Mouse (Mus musculus) forebrain, embryonic 11.5 days (tissue): ENCODE measurements around the gene Bhlhb9. TPM values are rescaled to one million over a fixed set of nuclear protein-coding genes. Genes with fewer than 3 reads are reported as not detected.
"Not testable (repeated sequence)": the region's sequence is repeated elsewhere in the genome, so short reads cannot be mapped to it uniquely, and the experiment has no call there.

Source experiments
- ATAC-seq: fragments of 200-750 bp; cut with Nextera tagmentation; replicated peaks from 2 replicates; pipeline ENCODE4 v1.8.0; 2017; ENCODE audit warnings: moderate TSS enrichment; ENCODE audit not compliant: low FRiP score
- DNase-seq: peaks from one replicate; pipeline ENCODE4 v3.0.0-alpha.2; 2017; ENCODE audit warnings: low spot score
- H3K27ac ChIP-seq: fragments of 300-500 bp; sonication (generic); 2 replicates; pipeline ENCODE4 v1.5.1; 2014; ENCODE audit warnings: low read depth, low read length
- H3K27me3 ChIP-seq: fragments of 300-500 bp; sonication (generic); 2 replicates; pipeline ENCODE4 v1.6.1; 2014; ENCODE audit warnings: mild to moderate bottlenecking, low read length, mixed read lengths; ENCODE audit not compliant: control insufficient read depth, insufficient read depth
- H3K36me3 ChIP-seq: fragments of 300-500 bp; sonication (generic); 2 replicates; pipeline ENCODE4 v1.6.1; 2014; ENCODE audit warnings: mild to moderate bottlenecking, low read length, moderate library complexity, mixed read lengths; ENCODE audit not compliant: control insufficient read depth, insufficient read depth
- H3K4me1 ChIP-seq: fragments of 300-500 bp; sonication (generic); replicated peaks from 2 replicates; pipeline ENCODE4 v1.6.1; 2014; ENCODE audit warnings: low read length, mixed read lengths; ENCODE audit not compliant: control insufficient read depth, insufficient read depth
- H3K4me2 ChIP-seq: fragments of 300-500 bp; sonication (generic); 2 replicates; pipeline ENCODE4 v1.6.1; 2014; ENCODE audit warnings: low read depth, mild to moderate bottlenecking, low read length, moderate library complexity, mixed read lengths; ENCODE audit not compliant: severe bottlenecking
- H3K4me3 ChIP-seq: fragments of 300-500 bp; sonication (generic); 2 replicates; pipeline ENCODE4 v1.5.1; 2014; ENCODE audit warnings: low read depth, low read length
- H3K9ac ChIP-seq: fragments of 300-500 bp; sonication (generic); 2 replicates; pipeline ENCODE4 v1.6.1; 2014; ENCODE audit warnings: low read length
- H3K9me3 ChIP-seq: fragments of 300-500 bp; sonication (generic); 2 replicates; pipeline ENCODE4 v1.6.1; 2016; ENCODE audit warnings: low read length, mixed read lengths; ENCODE audit not compliant: control insufficient read depth
- WGBS: fragments of 180-500 bp; shearing (Covaris S2); extraction: QIAGEN DNeasy Blood & Tissue Kit; methylation state at CpG from one replicate; pipeline ENCODE4 v1.1.7; 2014; 5-methylcytosine and 5-hydroxymethylcytosine counted together
- polyA plus RNA-seq: library from polyadenylated mRNA; unstranded; fragments of >200 nt; fragmentation: Nextera tagmentation; extraction: Ambion mirVana; gene quantifications from 2 replicates; pipeline ENCODE4 v1.2.1, GENCODE M21; 2014

Bhlhb9 gene
- polyA plus RNA-seq: 65.5 and 71.6 TPM in 2 replicates

GRCm38 (mm10) chrX:135797212-135797644 lies at the start of gene Bhlhb9:
Bhlhb9 (plus strand) TSS chrX:135797594.
- peak within 1 kb of the TSS; percentile 59 for H3K9ac ChIP-seq
- DNase-seq (peak; percentile 61), ATAC-seq (peak; percentile 26; the same call in 1 of the 2 replicates)
- WGBS: 13% methylated on average over 3 of the region's 5 CpGs
- peak within 1 kb of the TSS; percentile 50 for H3K4me3 ChIP-seq
- H3K9me3 ChIP-seq, H3K4me1 ChIP-seq, H3K27me3 ChIP-seq, H3K36me3 ChIP-seq, H3K27ac ChIP-seq: not testable (repeated sequence)
- peak within 1 kb of the TSS; percentile 63 for H3K4me2 ChIP-seq

GRCm38 (mm10) chrX:135752832-135753231 lies 44.6 kb upstream of the Bhlhb9 start:
- no peaks in the 10 kb centered on the region for H3K27me3 ChIP-seq
- ATAC-seq (no peak), DNase-seq (peak; percentile 79)
- no peak overlapping the region for H3K4me3 ChIP-seq
- no peaks in the 10 kb centered on the region for H3K9me3 ChIP-seq
- no peak overlapping the region for H3K27ac ChIP-seq
- H3K4me2 ChIP-seq: no peak overlapping the region
- no peaks in the 10 kb centered on the region for H3K36me3 ChIP-seq
- no peak overlapping the region for H3K9ac ChIP-seq
- 3% methylated on average over 2 of the region's 2 CpGs for WGBS
- no peaks in the 10 kb centered on the region for H3K4me1 ChIP-seq

- Histone ChIP-seq H3K4me1 (no peaks in the 10 kb centered on the region), H3K4me3 (no peak overlapping the region), H3K27me3 (no peaks in the 10 kb centered on the region), H3K9ac (no peak overlapping the region), H3K27ac (no peak overlapping the region), H3K36me3 (no peaks in the 10 kb centered on the region), H3K9me3 (no peaks in the 10 kb centered on the region), H3K4me2 (no peak overlapping the region)
- ATAC-seq: no peak
- DNase-seq: no peak
Observed at GRCm38 (mm10) chrX:135761707-135762106, 35.7 kb upstream of the Bhlhb9 start.

- no peak overlapping the region for H3K27ac ChIP-seq
- WGBS: 70% methylated on average over 3 of the region's 3 CpGs
Observed at GRCm38 (mm10) chrX:135768043-135768548, 29.3 kb upstream of the Bhlhb9 start.

GRCm38 (mm10) chrX:135768565-135768964 lies 28.8 kb upstream of the Bhlhb9 start:
- H3K4me2 ChIP-seq: no peak overlapping the region
- H3K4me1 ChIP-seq: no peaks in the 10 kb centered on the region
- no peak for ATAC-seq
- H3K27me3 ChIP-seq: no peaks in the 10 kb centered on the region
- no peaks in the 10 kb centered on the region for H3K36me3 ChIP-seq
- H3K9ac ChIP-seq: no peak overlapping the region
- 93% methylated on average over 2 of the region's 2 CpGs for WGBS
- no peak overlapping the region for H3K27ac ChIP-seq
- no peak for DNase-seq
- no peak overlapping the region for H3K4me3 ChIP-seq
- no peaks in the 10 kb centered on the region for H3K9me3 ChIP-seq

More at GRCm38 (mm10) chrX:135768043-135768548, 29.3 kb upstream of the Bhlhb9 start:
- DNase-seq (no peak), ATAC-seq (no peak)
- no peaks in the 10 kb centered on the region for H3K4me1 ChIP-seq
- H3K27me3 ChIP-seq: no peaks in the 10 kb centered on the region
- no peaks in the 10 kb centered on the region for H3K36me3 ChIP-seq
- H3K4me3 ChIP-seq: no peak overlapping the region
- H3K9ac ChIP-seq: no peak overlapping the region
- no peak overlapping the region for H3K4me2 ChIP-seq
- no peaks in the 10 kb centered on the region for H3K9me3 ChIP-seq

- H3K4me3 ChIP-seq: no peak overlapping the region
- no peaks in the 10 kb centered on the region for H3K36me3 ChIP-seq
- no peak overlapping the region for H3K9ac ChIP-seq
- ATAC-seq (no peak), DNase-seq (no peak)
- H3K4me1 ChIP-seq: no peaks in the 10 kb centered on the region
- H3K27ac ChIP-seq: no peak overlapping the region
- H3K27me3 ChIP-seq: no peaks in the 10 kb centered on the region
- H3K4me2 ChIP-seq: no peak overlapping the region
- H3K9me3 ChIP-seq: no peaks in the 10 kb centered on the region
Observed at GRCm38 (mm10) chrX:135791536-135791935, 5.9 kb upstream of the Bhlhb9 start.

- no peak overlapping the region for H3K4me3 ChIP-seq
- no peak overlapping the region for H3K9ac ChIP-seq
- no peaks in the 10 kb centered on the region for H3K4me1 ChIP-seq
- no peak for ATAC-seq
- no peak overlapping the region for H3K27ac ChIP-seq
- WGBS: 77% methylated on average over 6 of the region's 6 CpGs
- H3K36me3 ChIP-seq: no peaks in the 10 kb centered on the region
- no peak overlapping the region for H3K4me2 ChIP-seq
- no peak for DNase-seq
- no peaks in the 10 kb centered on the region for H3K27me3 ChIP-seq
- no peaks in the 10 kb centered on the region for H3K9me3 ChIP-seq
Observed at GRCm38 (mm10) chrX:135792326-135792725, 5.1 kb upstream of the Bhlhb9 start.

GRCm38 (mm10) chrX:135795591-135796304 lies 1.6 kb upstream of the Bhlhb9 start:
- peak overlapping the region; percentile 63 for H3K4me2 ChIP-seq
- 24% methylated on average over 22 of the region's 27 CpGs for WGBS
- peak overlapping the region; percentile 50 for H3K4me3 ChIP-seq
- not testable (repeated sequence) for H3K27ac ChIP-seq, H3K27me3 ChIP-seq, H3K36me3 ChIP-seq, H3K9me3 ChIP-seq, H3K4me1 ChIP-seq
- DNase-seq (peak; percentile 79), ATAC-seq (peak; percentile 91)
- H3K9ac ChIP-seq: peak overlapping the region; percentile 59
